Mouse (Mus musculus) CH12.LX (cell line): ENCODE data around the gene Fez2. TPM values are rescaled to one million over a fixed set of nuclear protein-coding genes. Genes with fewer than 3 reads are reported as not detected.

Experiments
- DNase-seq: peaks from one replicate; pipeline ENCODE4 v3.0.0-alpha.2; 2013; ENCODE audit errors: extremely low read depth
- H3K27ac ChIP-seq: 2 replicates; pipeline ENCODE4 v1.5.1; 2012; ENCODE audit warnings: low read depth, mild to moderate bottlenecking, control low read depth, moderate library complexity; ENCODE audit not compliant: insufficient read depth
- H3K27me3 ChIP-seq: replicated peaks from 2 replicates; pipeline ENCODE3; 2012; ENCODE audit warnings: inconsistent platforms
- H3K36me3 ChIP-seq, 2 experiments: replicated peaks in 1 of 2; 2 replicates each; pipeline versions ENCODE3 to v1.6.1; 2012; ENCODE audit warnings: inconsistent platforms in 1 of 2, low read length in 1 of 2, mild to moderate bottlenecking in 1 of 2, mixed read lengths in 1 of 2, moderate library complexity in 1 of 2; ENCODE audit not compliant: control insufficient read depth in 1 of 2, insufficient read depth in 1 of 2
- H3K4me1 ChIP-seq, 2 experiments: 2 replicates each; pipeline ENCODE4 v1.6.1; 2012; ENCODE audit warnings: inconsistent platforms in 1 of 2, moderate library complexity in 1 of 2; ENCODE audit not compliant: insufficient read depth in 2 of 2, control insufficient read depth in 1 of 2
- H3K4me2 ChIP-seq: 2 replicates; pipeline ENCODE4 v1.6.1; 2012; ENCODE audit warnings: low read depth, mild to moderate bottlenecking, control low read depth; ENCODE audit not compliant: poor library complexity, insufficient read depth, severe bottlenecking
- H3K4me3 ChIP-seq, 3 experiments: fragments of 150-350 bp in 1 of 3; sonication (generic) in 1 of 3; replicated peaks in 1 of 3; 2 replicates each; pipeline versions ENCODE3 to v1.5.1; 2011 to 2012; ENCODE audit warnings: low read depth in 2 of 3, low read length in 2 of 3, mild to moderate bottlenecking in 2 of 3, moderate library complexity in 2 of 3, control low read depth in 1 of 3, improper control_type of control experiment in 1 of 3, inconsistent platforms in 1 of 3, mixed read lengths in 1 of 3; ENCODE audit not compliant: poor library complexity in 1 of 3
- H3K79me2 ChIP-seq: replicated peaks from 2 replicates; pipeline ENCODE4 v1.6.1; 2012; ENCODE audit warnings: mild to moderate bottlenecking, moderate library complexity; ENCODE audit not compliant: control insufficient read depth, poor library complexity, insufficient read depth, severe bottlenecking; ENCODE audit errors: extremely low read depth
- H3K9ac ChIP-seq: 2 replicates; pipeline ENCODE4 v1.6.1; 2012; ENCODE audit warnings: low read depth, mild to moderate bottlenecking, control low read depth, moderate library complexity; ENCODE audit not compliant: insufficient read depth
- H3K9me3 ChIP-seq: replicated peaks from 2 replicates; pipeline ENCODE3; 2012; ENCODE audit warnings: low read length, inconsistent platforms, mixed read lengths
- BHLHE40 ChIP-seq: IDR thresholded peaks from 2 replicates; pipeline ENCODE4 v1.6.1; 2011; ENCODE audit warnings: mild to moderate bottlenecking, low read depth, low read length, improper control_type of control experiment
- GABPA ChIP-seq: IDR thresholded peaks from 2 replicates; pipeline ENCODE4 v1.6.1; 2012; ENCODE audit warnings: low read depth, low read length, improper control_type of control experiment, inconsistent platforms; ENCODE audit not compliant: insufficient replicate concordance
- HCFC1 ChIP-seq: IDR thresholded peaks from 2 replicates; pipeline ENCODE4 v1.6.1; 2012; ENCODE audit warnings: low read depth, mild to moderate bottlenecking, inconsistent platforms, low read length, improper control_type of control experiment
- IRF4 ChIP-seq: IDR thresholded peaks from 2 replicates; pipeline ENCODE4 v1.6.1; 2014; ENCODE audit warnings: low read depth, mild to moderate bottlenecking, inconsistent platforms, low read length, improper control_type of control experiment
- MXI1 ChIP-seq: IDR thresholded peaks from 2 replicates; pipeline ENCODE4 v1.6.1; 2011; ENCODE audit warnings: mild to moderate bottlenecking, low read depth, low read length, improper control_type of control experiment
- NELFE ChIP-seq: IDR thresholded peaks from 2 replicates; pipeline ENCODE4 v1.6.1; 2011; ENCODE audit warnings: low read depth, low read length, improper control_type of control experiment
- NRF1 ChIP-seq: IDR thresholded peaks from 2 replicates; pipeline ENCODE4 v1.6.1; 2014; ENCODE audit warnings: low read depth, mild to moderate bottlenecking, inconsistent platforms, low read length, improper control_type of control experiment, moderate library complexity
- POLR2AphosphoS2 ChIP-seq: IDR thresholded peaks from 2 replicates; pipeline ENCODE4 v1.6.1; 2011; ENCODE audit warnings: low read depth, low read length, improper control_type of control experiment
- RCOR1 ChIP-seq: conservative IDR thresholded peaks from 2 replicates; pipeline ENCODE4 v1.6.1; 2012; ENCODE audit warnings: low read depth, mild to moderate bottlenecking, inconsistent platforms, low read length, improper control_type of control experiment
- UBTF ChIP-seq: IDR thresholded peaks from 2 replicates; pipeline ENCODE4 v1.6.1; 2012; ENCODE audit warnings: low read depth, mild to moderate bottlenecking, inconsistent platforms, low read length, improper control_type of control experiment, moderate library complexity
- USF2 ChIP-seq: conservative IDR thresholded peaks from 2 replicates; pipeline ENCODE4 v1.6.1; 2011; ENCODE audit warnings: low read depth, low read length, improper control_type of control experiment
- ZKSCAN1 ChIP-seq: IDR thresholded peaks from 2 replicates; pipeline ENCODE4 v1.6.1; 2012; ENCODE audit warnings: low read depth, inconsistent platforms, low read length, improper control_type of control experiment, borderline replicate concordance
- ZMIZ1 ChIP-seq: IDR thresholded peaks from 2 replicates; pipeline ENCODE4 v1.6.1; 2012; ENCODE audit warnings: low read depth, mild to moderate bottlenecking, inconsistent platforms, low read length, improper control_type of control experiment
- ZNF384 ChIP-seq: IDR thresholded peaks from 2 replicates; pipeline ENCODE4 v1.6.1; 2012; ENCODE audit warnings: low read depth, low read length, improper control_type of control experiment, inconsistent platforms
- dilution Hi-C: fragments of 300-500 bp; cut with MboI; formaldehyde crosslinking; loops from 2 replicates; pipeline ENCODE4 v1.14.3; 2020; ENCODE audit warnings: low sequenced_read_pairs; ENCODE audit not compliant: extremely low pct_unique_long_range_greater_than_20kb, extremely low pct_ligation_motif_present
- in situ Hi-C: fragments of 300-500 bp; cut with MboI; formaldehyde crosslinking; loops from 3 replicates; pipeline ENCODE4 v1.14.3; 2019; ENCODE audit warnings: low sequenced_read_pairs, low pct_ligation_motif_present, low pct_unique_long_range_greater_than_20kb, mixed read lengths
- polyA plus RNA-seq: library from polyadenylated mRNA; unstranded; fragments of >175 nt; gene quantifications from 2 replicates; pipeline ENCODE4 v1.2.1, GENCODE M21; 2012; ENCODE audit warnings: low read depth; ENCODE audit not compliant: insufficient read length
- total RNA-seq, 2 experiments: library from RNA; depleted of rRNA; stranded (reverse); fragments of 300-350 nt in 1 of 2; fragments of >200 nt in 1 of 2; gene quantifications; 2 replicates each; pipeline ENCODE4 v1.2.3; 2012 to 2014

The Fez2 gene
- total and polyA plus RNA-seq, 3 experiments, result 13.5 to 18.7 (median 14.2) TPM

- no peak overlapping the region for H3K4me3 ChIP-seq
- no peak overlapping the region for H3K9ac ChIP-seq
- H3K36me3 ChIP-seq, result peaks cover 62 to 88% of the 10 kb centered on the region in 2 experiments
- no peaks in the 10 kb centered on the region for H3K27me3 ChIP-seq
- H3K9me3 ChIP-seq, result no peaks in the 10 kb centered on the region
- DNase-seq, result no peak
- H3K27ac ChIP-seq, result no peak overlapping the region
- dilution Hi-C loops (no loop called here), in situ Hi-C loops (no loop called here)
- H3K4me1 ChIP-seq, result peaks cover 2 to 25% of the 10 kb centered on the region in 2 experiments; a peak in 3 of 4 replicates
- no peak overlapping the region for H3K4me2 ChIP-seq
- no peak for TF ChIP-seq MXI1
- no peak for TF ChIP-seq BHLHE40
- no peak for TF ChIP-seq IRF4
- TF ChIP-seq GABPA, result no peak
- TF ChIP-seq NRF1, result no peak
- no peak for TF ChIP-seq HCFC1
- TF ChIP-seq ZNF384, result no peak
- no peak for TF ChIP-seq RCOR1
- TF ChIP-seq USF2, result no peak
- H3K79me2 ChIP-seq, result no peaks in the 10 kb centered on the region
Observed at GRCm38 (mm10) chr17:78347111-78347801, 70.7 kb downstream of the Fez2 start.

DNA sequence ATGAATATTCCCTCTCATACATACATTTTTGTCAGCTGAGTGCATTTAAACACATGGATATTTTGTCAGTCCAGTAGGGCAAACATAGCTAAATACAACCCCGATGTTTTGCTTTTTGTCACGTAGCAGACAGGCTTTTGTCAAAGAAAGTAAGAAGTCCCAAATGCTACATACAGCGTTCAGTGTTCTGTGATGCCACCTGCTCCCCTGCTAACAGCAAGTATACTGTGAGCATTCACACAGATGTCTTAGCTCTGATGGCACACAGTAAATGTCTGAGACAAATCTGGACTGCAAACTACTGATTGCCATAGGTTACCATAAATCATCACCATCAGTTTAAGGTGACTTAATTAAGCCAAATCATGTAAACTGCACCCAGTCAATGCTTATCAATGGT, 74.3 kb downstream of the Fez2 start:
- Histone ChIP-seq H3K36me3 (peaks cover 45 to 84% of the 10 kb centered on the region in 2 experiments), H3K27ac (no peak overlapping the region), H3K4me3 (no peak overlapping the region), H3K79me2 (no peaks in the 10 kb centered on the region), H3K9ac (no peak overlapping the region), H3K4me2 (no peak overlapping the region), H3K9me3 (no peaks in the 10 kb centered on the region), H3K4me1 (peaks cover 2 to 20% of the 10 kb centered on the region in 2 experiments; a peak in 3 of 4 replicates), H3K27me3 (no peaks in the 10 kb centered on the region)
- no peak for DNase-seq
- dilution Hi-C loops, result no loop called here
- TF ChIP-seq USF2 (no peak), UBTF (no peak), ZKSCAN1 (no peak), POLR2AphosphoS2 (no peak), IRF4 (no peak), NELFE (no peak), ZMIZ1 (no peak)
- in situ Hi-C loops, result no loop called here
